Mouse (Mus musculus) limb, embryonic 13.5 days (tissue): ENCODE data around the gene Tecpr2. TPM values are rescaled to one million over a fixed set of nuclear protein-coding genes. Genes with fewer than 3 reads are reported as not detected.

Source experiments
- ATAC-seq: fragments of 200-750 bp; cut with Nextera tagmentation; 2 replicates; pipeline ENCODE4 v1.8.0; 2017; ENCODE audit warnings: low read depth, moderate number of reproducible peaks, moderate TSS enrichment; ENCODE audit not compliant: low FRiP score
- H3K27ac ChIP-seq: fragments of 300-500 bp; sonication (generic); 2 replicates; pipeline ENCODE4 v1.5.1; 2015; ENCODE audit warnings: inconsistent platforms, mild to moderate bottlenecking, moderate library complexity
- H3K27me3 ChIP-seq: fragments of 300-500 bp; sonication (generic); 2 replicates; pipeline ENCODE4 v1.6.1; 2015; ENCODE audit warnings: mild to moderate bottlenecking, inconsistent platforms
- H3K36me3 ChIP-seq: fragments of 300-500 bp; sonication (generic); 2 replicates; pipeline ENCODE4 v1.6.1; 2015; ENCODE audit warnings: inconsistent platforms, mild to moderate bottlenecking, moderate library complexity
- H3K4me1 ChIP-seq: fragments of 300-500 bp; sonication (generic); 2 replicates; pipeline ENCODE4 v1.6.1; 2015; ENCODE audit warnings: inconsistent platforms
- H3K4me2 ChIP-seq: fragments of 300-500 bp; sonication (generic); replicated peaks from 2 replicates; pipeline ENCODE4 v1.6.1; 2015; ENCODE audit warnings: inconsistent platforms, mild to moderate bottlenecking, moderate library complexity
- H3K4me3 ChIP-seq: fragments of 300-500 bp; sonication (generic); 2 replicates; pipeline ENCODE4 v1.5.1; 2015; ENCODE audit warnings: moderate library complexity, mild to moderate bottlenecking, inconsistent platforms
- H3K9ac ChIP-seq: fragments of 300-500 bp; sonication (generic); 2 replicates; pipeline ENCODE4 v1.6.1; 2015; ENCODE audit warnings: mild to moderate bottlenecking, inconsistent platforms
- H3K9me3 ChIP-seq: fragments of 300-500 bp; sonication (generic); 2 replicates; pipeline ENCODE4 v1.6.1; 2016; ENCODE audit warnings: inconsistent platforms
- WGBS: fragments of 180-500 bp; shearing (Covaris S2); methylation state at CpG from one replicate; pipeline ENCODE4 v1.1.7; 2015; 5-methylcytosine and 5-hydroxymethylcytosine counted together
- polyA plus RNA-seq: library from polyadenylated mRNA; unstranded; fragments of >200 nt; fragmentation: Nextera tagmentation; extraction: Ambion mirVana; gene quantifications from 2 replicates; pipeline ENCODE4 v1.2.1, GENCODE M21; 2015

The Tecpr2 gene
- polyA plus RNA-seq, 1 experiment from 2014 or later: 4.9 TPM

DNA sequence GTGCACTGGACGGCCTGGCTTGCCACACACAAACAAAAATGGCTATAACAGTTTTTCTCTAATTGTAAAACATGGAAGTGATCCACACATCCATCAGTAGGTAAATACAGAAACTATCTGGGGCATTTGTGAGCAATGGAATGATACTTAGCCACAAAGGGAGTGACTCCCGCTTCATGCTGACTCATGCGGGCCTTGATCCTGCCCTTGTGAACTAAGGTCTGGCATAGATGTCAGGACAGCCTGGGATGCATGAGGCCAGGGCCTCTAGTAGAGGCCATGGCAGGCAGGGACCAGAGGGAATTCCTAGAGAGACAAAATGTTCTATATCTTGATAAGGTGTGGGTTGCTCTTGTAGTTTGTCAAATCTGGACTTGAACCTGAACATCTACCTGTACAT, 64.4 kb downstream of the Tecpr2 start:
- WGBS: 88% methylated on average over 3 of the region's 3 CpGs
- no peak for ATAC-seq
- no peak overlapping the region for H3K4me3 ChIP-seq
- H3K36me3 ChIP-seq: peaks cover 36% of the 10 kb centered on the region
- H3K27me3 ChIP-seq: no peaks in the 10 kb centered on the region
- no peak overlapping the region for H3K9ac ChIP-seq
- H3K27ac ChIP-seq: no peak overlapping the region
- H3K9me3 ChIP-seq: no peaks in the 10 kb centered on the region
- H3K4me2 ChIP-seq: no peak overlapping the region
- no peaks in the 10 kb centered on the region for H3K4me1 ChIP-seq

GRCm38 (mm10) chr12:110953900-110954299, 64.8 kb downstream of the Tecpr2 start:
- Histone ChIP-seq H3K4me1 (no peaks in the 10 kb centered on the region), H3K4me2 (no peak overlapping the region), H3K27ac (no peak overlapping the region), H3K9ac (no peak overlapping the region), H3K4me3 (no peak overlapping the region), H3K9me3 (no peaks in the 10 kb centered on the region), H3K27me3 (no peaks in the 10 kb centered on the region), H3K36me3 (peaks cover 33% of the 10 kb centered on the region)
- 94% methylated on average over 2 of the region's 2 CpGs for WGBS
- no peak for ATAC-seq

GRCm38 (mm10) chr12:110954351-110954991, 65.4 kb downstream of the Tecpr2 start:
- Histone ChIP-seq H3K4me2 (no peak overlapping the region), H3K27ac (no peak overlapping the region), H3K36me3 (peaks cover 33% of the 10 kb centered on the region), H3K4me1 (no peaks in the 10 kb centered on the region), H3K4me3 (no peak overlapping the region), H3K9ac (no peak overlapping the region), H3K27me3 (no peaks in the 10 kb centered on the region), H3K9me3 (no peaks in the 10 kb centered on the region)
- no peak for ATAC-seq
- WGBS: 80% methylated on average over 4 of the region's 4 CpGs

GRCm38 (mm10) chr12:110961973-110962372, 72.9 kb downstream of the Tecpr2 start:
- no peaks in the 10 kb centered on the region for H3K27me3 ChIP-seq
- H3K4me2 ChIP-seq: no peak overlapping the region
- no peak overlapping the region for H3K27ac ChIP-seq
- no peak for ATAC-seq
- peaks cover 28% of the 10 kb centered on the region for H3K36me3 ChIP-seq
- no peaks in the 10 kb centered on the region for H3K4me1 ChIP-seq
- 87% methylated on average over 2 of the region's 2 CpGs for WGBS
- no peaks in the 10 kb centered on the region for H3K9me3 ChIP-seq
- no peak overlapping the region for H3K9ac ChIP-seq
- no peak overlapping the region for H3K4me3 ChIP-seq

- no peak overlapping the region for H3K27ac ChIP-seq
These were observed 76.4 kb downstream of the Tecpr2 start for GRCm38 (mm10) chr12:110965500-110965899.

GRCm38 (mm10) chr12:110966079-110966478, 77.0 kb downstream of the Tecpr2 start:
- WGBS: 72% methylated on average over 4 of the region's 4 CpGs

More at GRCm38 (mm10) chr12:110965500-110965899, 76.4 kb downstream of the Tecpr2 start:
- Histone ChIP-seq H3K4me3 (no peak overlapping the region), H3K9me3 (no peaks in the 10 kb centered on the region), H3K4me1 (no peaks in the 10 kb centered on the region), H3K36me3 (peaks cover 44% of the 10 kb centered on the region), H3K27me3 (no peaks in the 10 kb centered on the region), H3K4me2 (no peak overlapping the region), H3K9ac (no peak overlapping the region)
- no peak for ATAC-seq
- 63% methylated on average over 3 of the region's 3 CpGs for WGBS

DNA sequence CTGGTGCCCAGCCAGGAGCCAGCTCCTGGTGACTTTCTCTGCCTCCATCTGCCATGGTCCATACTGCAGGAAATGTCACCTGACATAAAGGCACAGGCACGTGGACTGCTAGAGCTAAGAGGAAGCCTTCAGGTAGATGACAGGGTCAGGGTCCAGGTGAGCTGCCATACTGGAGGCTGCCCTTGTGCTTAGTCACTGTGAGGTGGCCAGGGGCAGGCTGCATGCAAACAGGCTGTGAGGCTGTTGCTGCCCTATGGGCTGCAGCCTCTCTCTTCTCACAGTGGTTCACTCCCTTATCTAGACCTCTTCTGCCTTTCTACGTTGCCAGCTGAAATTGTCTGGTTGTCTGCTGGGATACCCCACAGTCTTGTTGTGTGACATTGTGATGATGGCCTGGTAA, 78.1 kb downstream of the Tecpr2 start:
- H3K27ac ChIP-seq: no peak overlapping the region
- H3K36me3 ChIP-seq: peaks cover 47% of the 10 kb centered on the region
- no peak overlapping the region for H3K4me2 ChIP-seq
- no peak overlapping the region for H3K4me3 ChIP-seq
- ATAC-seq: no peak
- H3K9me3 ChIP-seq: no peaks in the 10 kb centered on the region
- H3K4me1 ChIP-seq: no peaks in the 10 kb centered on the region
- no peaks in the 10 kb centered on the region for H3K27me3 ChIP-seq
- WGBS: 88% methylated on average over 2 of the region's 2 CpGs
- H3K9ac ChIP-seq: no peak overlapping the region

More at GRCm38 (mm10) chr12:110966079-110966478, 77.0 kb downstream of the Tecpr2 start:
- H3K9ac ChIP-seq: no peak overlapping the region
- H3K9me3 ChIP-seq: no peaks in the 10 kb centered on the region
- peaks cover 44% of the 10 kb centered on the region for H3K36me3 ChIP-seq
- H3K27me3 ChIP-seq: no peaks in the 10 kb centered on the region
- no peak overlapping the region for H3K27ac ChIP-seq
- no peaks in the 10 kb centered on the region for H3K4me1 ChIP-seq
- no peak overlapping the region for H3K4me3 ChIP-seq
- H3K4me2 ChIP-seq: no peak overlapping the region
- no peak for ATAC-seq

GRCm38 (mm10) chr12:110970408-110970807, 81.3 kb downstream of the Tecpr2 start:
- no peak overlapping the region for H3K4me3 ChIP-seq
- ATAC-seq: no peak
- no peaks in the 10 kb centered on the region for H3K4me1 ChIP-seq
- no peaks in the 10 kb centered on the region for H3K9me3 ChIP-seq
- 95% methylated on average over 5 of the region's 5 CpGs for WGBS
- no peaks in the 10 kb centered on the region for H3K27me3 ChIP-seq
- no peak overlapping the region for H3K4me2 ChIP-seq
- H3K36me3 ChIP-seq: peaks cover 77% of the 10 kb centered on the region
- H3K27ac ChIP-seq: no peak overlapping the region
- no peak overlapping the region for H3K9ac ChIP-seq

- Histone ChIP-seq H3K4me2 (no peak overlapping the region), H3K4me1 (no peaks in the 10 kb centered on the region), H3K27ac (no peak overlapping the region), H3K4me3 (no peak overlapping the region), H3K9ac (no peak overlapping the region), H3K36me3 (peaks cover 92% of the 10 kb centered on the region), H3K9me3 (no peaks in the 10 kb centered on the region), H3K27me3 (no peaks in the 10 kb centered on the region)
- WGBS: 90% methylated on average over 5 of the region's 5 CpGs
- ATAC-seq: no peak
These were observed 82.9 kb downstream of the Tecpr2 start for GRCm38 (mm10) chr12:110971972-110972371.

GRCm38 (mm10) chr12:110973829-110974228, 84.8 kb downstream of the Tecpr2 start:
- Histone ChIP-seq H3K9ac (no peak overlapping the region), H3K27ac (no peak overlapping the region), H3K36me3 (peaks cover 77% of the 10 kb centered on the region), H3K4me3 (no peak overlapping the region), H3K4me1 (peaks cover 14% of the 10 kb centered on the region), H3K4me2 (no peak overlapping the region), H3K27me3 (no peaks in the 10 kb centered on the region), H3K9me3 (no peaks in the 10 kb centered on the region)
- WGBS: 90% methylated on average over 4 of the region's 4 CpGs
- no peak for ATAC-seq

DNA sequence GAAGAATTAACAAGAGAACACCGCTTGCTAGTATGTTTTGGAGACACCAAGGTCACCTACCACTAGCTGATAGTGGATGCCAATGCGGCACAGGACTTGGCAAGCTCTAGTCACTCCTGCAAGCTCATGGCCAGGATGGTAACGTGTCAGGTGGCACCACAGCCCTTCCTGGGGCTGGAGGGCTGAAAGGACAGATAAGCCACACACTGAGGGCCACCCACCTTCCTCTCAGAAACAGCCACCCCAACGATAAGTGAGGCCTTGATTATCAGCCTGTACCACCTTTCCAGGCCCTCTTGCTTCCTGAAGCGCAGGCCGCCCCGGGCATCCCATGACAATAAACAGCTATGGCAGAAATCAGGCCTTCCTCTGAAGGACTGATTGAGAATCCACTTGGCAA, 85.2 kb downstream of the Tecpr2 start:
- Histone ChIP-seq H3K4me2 (no peak overlapping the region), H3K9me3 (no peaks in the 10 kb centered on the region), H3K9ac (no peak overlapping the region), H3K4me1 (peaks cover 14% of the 10 kb centered on the region), H3K4me3 (no peak overlapping the region), H3K36me3 (peaks cover 72% of the 10 kb centered on the region), H3K27me3 (no peaks in the 10 kb centered on the region), H3K27ac (no peak overlapping the region)
- WGBS: 89% methylated on average over 7 of the region's 7 CpGs
- no peak for ATAC-seq

- WGBS: 88% methylated on average over 6 of the region's 6 CpGs
- ATAC-seq: no peak
- peaks cover 14% of the 10 kb centered on the region for H3K4me1 ChIP-seq
- H3K27me3 ChIP-seq: no peaks in the 10 kb centered on the region
- peaks cover 68% of the 10 kb centered on the region for H3K36me3 ChIP-seq
- H3K9ac ChIP-seq: no peak overlapping the region
- H3K4me2 ChIP-seq: no peak overlapping the region
- H3K4me3 ChIP-seq: no peak overlapping the region
- no peak overlapping the region for H3K27ac ChIP-seq
- H3K9me3 ChIP-seq: no peaks in the 10 kb centered on the region
These were observed 85.7 kb downstream of the Tecpr2 start for GRCm38 (mm10) chr12:110974726-110975125.

- Histone ChIP-seq H3K27ac (no peak overlapping the region), H3K9me3 (no peaks in the 10 kb centered on the region), H3K4me1 (peaks cover 14% of the 10 kb centered on the region), H3K36me3 (peaks cover 61% of the 10 kb centered on the region), H3K4me3 (no peak overlapping the region), H3K27me3 (no peaks in the 10 kb centered on the region), H3K4me2 (no peak overlapping the region), H3K9ac (no peak overlapping the region)
- WGBS: 90% methylated on average over 5 of the region's 5 CpGs
- no peak for ATAC-seq
These were observed 86.3 kb downstream of the Tecpr2 start for GRCm38 (mm10) chr12:110975385-110975784.
